Comparison of ENCODE assay signal across 8 mouse cellular contexts in the genomic region with DNA sequence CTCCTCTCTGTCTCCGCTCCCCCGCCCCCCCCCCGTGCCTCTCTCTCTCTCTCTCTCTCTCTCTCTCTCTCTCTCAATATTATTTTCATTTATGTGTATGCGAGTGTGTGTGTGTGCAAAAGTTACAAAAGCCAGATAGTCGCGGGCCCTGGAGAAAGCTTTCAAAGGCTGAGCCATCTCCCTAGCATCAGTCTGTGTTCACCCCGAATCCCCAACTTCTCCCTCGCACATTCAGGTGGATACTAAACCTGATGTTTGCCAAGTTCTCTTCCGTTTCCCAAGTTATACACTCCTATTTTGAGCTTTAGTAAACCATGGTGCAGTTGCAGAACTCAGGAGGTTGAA. TPM values are rescaled to one million over a fixed set of nuclear protein-coding genes. Genes with fewer than 3 reads are reported as not detected.
A peak's percentile ranks its signal among the peaks of the same experiment; 100 is the strongest.
DNase-seq lines count a peak whose midpoint lies in the region; ATAC-seq and TF ChIP-seq lines count a peak whose summit lies in the region.

No protein-coding gene starts in this region.

- H3K9ac ChIP-seq in embryonic facial prominence, embryonic 14.5 days (ENCODE audit: low read depth, low read length): peak overlapping the region; percentile 62
- H3K9ac ChIP-seq in intestine, embryonic 16.5 days (ENCODE audit: low read depth, low read length): peak overlapping the region; percentile 59; the same call in 1 of the 2 replicates
- H3K9ac ChIP-seq in neural tube, embryonic 13.5 days: peak overlapping the region; percentile 61

- ATAC-seq in embryonic facial prominence, embryonic 14.5 days (ENCODE audit: low read depth): peak; percentile 47
- ATAC-seq in intestine, embryonic 16.5 days: no peak; the same call in 1 of the 2 replicates
- ATAC-seq in neural tube, embryonic 13.5 days (ENCODE audit: low read depth): peak; percentile 42

- 15% methylated on average over 8 of the region's 9 CpGs for WGBS in embryonic facial prominence, embryonic 14.5 days
- 12% methylated on average over 8 of the region's 9 CpGs for WGBS in intestine, embryonic 16.5 days
- WGBS in neural tube, embryonic 13.5 days: 21% methylated on average over 7 of the region's 9 CpGs

- no peak for TF ChIP-seq CTCF in left cerebral cortex, adult 2 months (IDR thresholded peaks at IDR 0.05)

- H3K27ac ChIP-seq in left cerebral cortex, adult 2 months: no peak overlapping the region
- H3K27ac ChIP-seq in embryonic facial prominence, embryonic 14.5 days (replicated peaks; ENCODE audit: low read depth, low read length): no peak overlapping the region
- no peak overlapping the region for H3K27ac ChIP-seq in intestine, embryonic 16.5 days (ENCODE audit: low read length)
- no peak overlapping the region for H3K27ac ChIP-seq in neural tube, embryonic 13.5 days (replicated peaks)

- H3K36me3 ChIP-seq in embryonic facial prominence, embryonic 14.5 days (ENCODE audit: control insufficient read depth, insufficient read depth, low read length): no peaks in the 10 kb centered on the region
- H3K36me3 ChIP-seq in intestine, embryonic 16.5 days (ENCODE audit: control insufficient read depth, insufficient read depth, low read length): no peaks in the 10 kb centered on the region
- no peaks in the 10 kb centered on the region for H3K36me3 ChIP-seq in neural tube, embryonic 13.5 days

- H3K4me3 ChIP-seq in left cerebral cortex, adult 2 months: peak overlapping the region; percentile 50
- H3K4me3 ChIP-seq in embryonic facial prominence, embryonic 14.5 days (ENCODE audit: low read depth, low read length): peak overlapping the region; percentile 40
- peak overlapping the region; percentile 53 for H3K4me3 ChIP-seq in intestine, embryonic 16.5 days (ENCODE audit: low read length)
- H3K4me3 ChIP-seq in neural tube, embryonic 13.5 days: peak overlapping the region; percentile 36

- no peaks in the 10 kb centered on the region for H3K4me1 ChIP-seq in embryonic facial prominence, embryonic 14.5 days (ENCODE audit: control insufficient read depth, insufficient read depth, low read length)
- H3K4me1 ChIP-seq in intestine, embryonic 16.5 days (ENCODE audit: control insufficient read depth, insufficient read depth, low read length): peaks cover 2% of the 10 kb centered on the region; the same call in 1 of the 2 replicates
- H3K4me1 ChIP-seq in neural tube, embryonic 13.5 days (replicated peaks): peaks cover 11% of the 10 kb centered on the region

- intact Hi-C loops in left cerebral cortex, adult 2 months (cut with DNase I): no loop called here
- intact Hi-C loops in left cerebral cortex, postnatal 36 days (cut with DNase I): no loop called here

- H3K9me3 ChIP-seq in embryonic facial prominence, embryonic 14.5 days (ENCODE audit: control insufficient read depth, low read length): no peaks in the 10 kb centered on the region
- no peaks in the 10 kb centered on the region for H3K9me3 ChIP-seq in intestine, embryonic 16.5 days (ENCODE audit: control insufficient read depth, low read length)
- no peaks in the 10 kb centered on the region for H3K9me3 ChIP-seq in neural tube, embryonic 13.5 days

- H3K4me2 ChIP-seq in embryonic facial prominence, embryonic 14.5 days (ENCODE audit: low read depth, low read length): peak overlapping the region; percentile 71
- H3K4me2 ChIP-seq in intestine, embryonic 16.5 days (ENCODE audit: low read depth, low read length): peak overlapping the region; percentile 68
- H3K4me2 ChIP-seq in neural tube, embryonic 13.5 days: peak overlapping the region; percentile 57

- no peak for DNase-seq in left cerebral cortex, adult 2 months (ENCODE audit: extremely low spot score in 1 of 2, low spot score in 2 of 2)
- DNase-seq in left cerebral cortex, postnatal 36 days (ENCODE audit: low spot score in 2 of 2): no peak
- no peak for DNase-seq in embryonic facial prominence, embryonic 14.5 days (ENCODE audit: low spot score)
- DNase-seq in adrenal gland, postnatal 25 days: no peak
- no peak for DNase-seq in layer of hippocampus, postnatal 25 days (ENCODE audit: extremely low spot score in 1 of 2, low spot score in 1 of 2)
- no peak for DNase-seq in spleen, postnatal 10 days (ENCODE audit: low spot score in 2 of 2)

- no peaks in the 10 kb centered on the region for H3K27me3 ChIP-seq in embryonic facial prominence, embryonic 14.5 days (replicated peaks; ENCODE audit: control insufficient read depth, insufficient read depth, low read length)
- H3K27me3 ChIP-seq in intestine, embryonic 16.5 days (replicated peaks; ENCODE audit: control insufficient read depth, insufficient read depth, low read length): no peaks in the 10 kb centered on the region
- no peaks in the 10 kb centered on the region for H3K27me3 ChIP-seq in neural tube, embryonic 13.5 days

RNA-seq across cellular contexts. Expression of a gene that starts 0.3 kb away (rescaled TPM):
- total RNA-seq in left cerebral cortex, adult 2 months (2021): under 1 TPM; 0.11 to 0.26 TPM
- total RNA-seq in left cerebral cortex, postnatal 36 days (2021): under 1 TPM; 0.22 to 0.25 TPM
- 0.79 and 1.1 TPM in 2 replicates for polyA plus RNA-seq in embryonic facial prominence, embryonic 14.5 days (2014; fragmentation: Nextera tagmentation; extraction: Ambion mirVana)
- 0.33 and 0.38 TPM in 2 replicates for polyA plus RNA-seq in intestine, embryonic 16.5 days (2015; fragmentation: Nextera tagmentation; extraction: Ambion mirVana)
- polyA plus RNA-seq in neural tube, embryonic 13.5 days (2015; fragmentation: Nextera tagmentation; extraction: Ambion mirVana): 0.29 and 0.37 TPM in 2 replicates
- total RNA-seq in adrenal gland, postnatal 25 days (2021): 0.43 and 0.52 TPM in 2 replicates
- total RNA-seq in layer of hippocampus, postnatal 25 days (2021): under 1 TPM; 0.30 to 0.33 TPM

RNA-seq across cellular contexts. Expression of a gene that starts 15.6 kb away (rescaled TPM):
- 100 to 1,000 TPM; 117 to 125 TPM for total RNA-seq in left cerebral cortex, adult 2 months (2021)
- total RNA-seq in left cerebral cortex, postnatal 36 days (2021): 100 to 1,000 TPM; 127 to 131 TPM
- 85.4 and 88.2 TPM in 2 replicates for polyA plus RNA-seq in embryonic facial prominence, embryonic 14.5 days (2014; fragmentation: Nextera tagmentation; extraction: Ambion mirVana)
- 61.0 and 63.8 TPM in 2 replicates for polyA plus RNA-seq in intestine, embryonic 16.5 days (2015; fragmentation: Nextera tagmentation; extraction: Ambion mirVana)
- 107 and 127 TPM in 2 replicates for polyA plus RNA-seq in neural tube, embryonic 13.5 days (2015; fragmentation: Nextera tagmentation; extraction: Ambion mirVana)
- total RNA-seq in adrenal gland, postnatal 25 days (2021): 101 and 109 TPM in 2 replicates
- total RNA-seq in layer of hippocampus, postnatal 25 days (2021): 100 to 1,000 TPM; 119 to 126 TPM
